Mouse (Mus musculus) CH12.LX (cell line): ENCODE measurements at regions not wholly inside any gene's neighbourhood (a gene's known extent, or its start where the extent isn't known, plus 50 kb on each side); places are given as distances from the start of the nearest gene placed in this dataset.

Experiments
- DNase-seq: peaks from one replicate; pipeline ENCODE4 v3.0.0-alpha.2; 2013; ENCODE audit errors: extremely low read depth
- H3K27ac ChIP-seq: 2 replicates; pipeline ENCODE4 v1.5.1; 2012; ENCODE audit warnings: low read depth, mild to moderate bottlenecking, control low read depth, moderate library complexity; ENCODE audit not compliant: insufficient read depth
- H3K27me3 ChIP-seq: replicated peaks from 2 replicates; pipeline ENCODE3; 2012; ENCODE audit warnings: inconsistent platforms
- H3K36me3 ChIP-seq, 2 experiments: replicated peaks in 1 of 2; 2 replicates each; pipeline versions ENCODE3 to v1.6.1; 2012; ENCODE audit warnings: inconsistent platforms in 1 of 2, low read length in 1 of 2, mild to moderate bottlenecking in 1 of 2, mixed read lengths in 1 of 2, moderate library complexity in 1 of 2; ENCODE audit not compliant: control insufficient read depth in 1 of 2, insufficient read depth in 1 of 2
- H3K4me1 ChIP-seq, 2 experiments: 2 replicates each; pipeline ENCODE4 v1.6.1; 2012; ENCODE audit warnings: inconsistent platforms in 1 of 2, moderate library complexity in 1 of 2; ENCODE audit not compliant: insufficient read depth in 2 of 2, control insufficient read depth in 1 of 2
- H3K4me2 ChIP-seq: 2 replicates; pipeline ENCODE4 v1.6.1; 2012; ENCODE audit warnings: low read depth, mild to moderate bottlenecking, control low read depth; ENCODE audit not compliant: poor library complexity, insufficient read depth, severe bottlenecking
- H3K4me3 ChIP-seq, 3 experiments: fragments of 150-350 bp in 1 of 3; sonication (generic) in 1 of 3; replicated peaks in 1 of 3; 2 replicates each; pipeline versions ENCODE3 to v1.5.1; 2011 to 2012; ENCODE audit warnings: low read depth in 2 of 3, low read length in 2 of 3, mild to moderate bottlenecking in 2 of 3, moderate library complexity in 2 of 3, control low read depth in 1 of 3, improper control_type of control experiment in 1 of 3, inconsistent platforms in 1 of 3, mixed read lengths in 1 of 3; ENCODE audit not compliant: poor library complexity in 1 of 3
- H3K79me2 ChIP-seq: replicated peaks from 2 replicates; pipeline ENCODE4 v1.6.1; 2012; ENCODE audit warnings: mild to moderate bottlenecking, moderate library complexity; ENCODE audit not compliant: control insufficient read depth, poor library complexity, insufficient read depth, severe bottlenecking; ENCODE audit errors: extremely low read depth
- H3K9ac ChIP-seq: 2 replicates; pipeline ENCODE4 v1.6.1; 2012; ENCODE audit warnings: low read depth, mild to moderate bottlenecking, control low read depth, moderate library complexity; ENCODE audit not compliant: insufficient read depth
- H3K9me3 ChIP-seq: replicated peaks from 2 replicates; pipeline ENCODE3; 2012; ENCODE audit warnings: low read length, inconsistent platforms, mixed read lengths
- EP300 ChIP-seq: IDR thresholded peaks from 2 replicates; pipeline ENCODE4 v1.6.1; 2011; ENCODE audit warnings: low read length, improper control_type of control experiment
- dilution Hi-C: fragments of 300-500 bp; cut with MboI; formaldehyde crosslinking; loops from 2 replicates; pipeline ENCODE4 v1.14.3; 2020; ENCODE audit warnings: low sequenced_read_pairs; ENCODE audit not compliant: extremely low pct_unique_long_range_greater_than_20kb, extremely low pct_ligation_motif_present
- in situ Hi-C: fragments of 300-500 bp; cut with MboI; formaldehyde crosslinking; loops from 3 replicates; pipeline ENCODE4 v1.14.3; 2019; ENCODE audit warnings: low sequenced_read_pairs, low pct_ligation_motif_present, low pct_unique_long_range_greater_than_20kb, mixed read lengths

DNA sequence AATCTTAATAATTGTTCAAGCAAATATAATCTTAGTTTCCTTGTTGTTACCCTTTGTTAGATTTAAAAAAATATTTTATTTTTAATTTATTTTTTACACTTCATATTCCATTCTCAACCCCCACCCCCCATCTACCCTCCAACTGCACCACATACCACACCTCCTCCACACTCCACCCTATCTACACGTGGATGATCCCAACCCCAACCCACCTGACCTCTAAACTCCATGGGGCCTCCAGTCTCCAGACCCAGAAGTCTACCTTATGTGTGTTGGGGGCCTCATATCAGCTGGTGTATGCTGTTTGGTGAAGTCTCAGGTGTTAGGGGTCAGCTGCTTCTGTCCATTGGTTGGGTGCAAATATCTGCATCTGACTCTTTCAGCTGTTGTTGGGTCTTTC is 1256.8 kb downstream of the Trim52 start:
- DNase-seq: no peak
- Histone ChIP-seq H3K36me3 (no peaks in the 10 kb centered on the region), H3K9me3 (peaks cover 10% of the 10 kb centered on the region), H3K9ac (no peak overlapping the region), H3K4me3 (no peak overlapping the region), H3K4me2 (no peak overlapping the region), H3K27me3 (no peaks in the 10 kb centered on the region), H3K79me2 (no peaks in the 10 kb centered on the region), H3K4me1 (no peaks in the 10 kb centered on the region), H3K27ac (no peak overlapping the region)
- in situ Hi-C loops (no loop called here), dilution Hi-C loops (no loop called here)
- no peak for TF ChIP-seq EP300
